Mouse (Mus musculus) embryo, embryonic 10.5 days (tissue): ENCODE data around the gene Adcy6.
"Not testable (repeated sequence)": the region's sequence is repeated elsewhere in the genome, so short reads cannot be mapped to it uniquely, and the experiment has no call there.

Source experiments
- DNase-seq: peaks from one replicate; pipeline ENCODE4 v3.0.0-alpha.2; 2015; ENCODE audit warnings: low spot score

The Adcy6 gene

DNA sequence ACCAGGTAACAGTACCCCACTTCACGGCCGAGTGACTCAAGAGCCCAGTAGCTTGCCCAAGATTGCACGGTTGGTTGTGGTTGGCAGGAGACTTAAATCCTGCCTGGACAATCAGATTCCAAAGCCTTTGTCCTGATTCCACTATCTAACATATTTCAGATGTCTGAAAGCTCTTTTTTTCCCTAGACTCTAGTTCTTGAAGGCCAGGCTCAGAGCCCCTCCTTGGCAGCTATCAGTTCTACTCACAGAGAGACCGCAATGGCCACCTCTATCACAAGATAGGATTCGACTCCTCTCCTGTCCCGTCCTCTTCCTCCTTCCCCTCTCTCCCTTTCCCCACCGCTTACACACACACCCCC is 8.1 kb downstream of the Adcy6 start:
- DNase-seq: no peak

DNA sequence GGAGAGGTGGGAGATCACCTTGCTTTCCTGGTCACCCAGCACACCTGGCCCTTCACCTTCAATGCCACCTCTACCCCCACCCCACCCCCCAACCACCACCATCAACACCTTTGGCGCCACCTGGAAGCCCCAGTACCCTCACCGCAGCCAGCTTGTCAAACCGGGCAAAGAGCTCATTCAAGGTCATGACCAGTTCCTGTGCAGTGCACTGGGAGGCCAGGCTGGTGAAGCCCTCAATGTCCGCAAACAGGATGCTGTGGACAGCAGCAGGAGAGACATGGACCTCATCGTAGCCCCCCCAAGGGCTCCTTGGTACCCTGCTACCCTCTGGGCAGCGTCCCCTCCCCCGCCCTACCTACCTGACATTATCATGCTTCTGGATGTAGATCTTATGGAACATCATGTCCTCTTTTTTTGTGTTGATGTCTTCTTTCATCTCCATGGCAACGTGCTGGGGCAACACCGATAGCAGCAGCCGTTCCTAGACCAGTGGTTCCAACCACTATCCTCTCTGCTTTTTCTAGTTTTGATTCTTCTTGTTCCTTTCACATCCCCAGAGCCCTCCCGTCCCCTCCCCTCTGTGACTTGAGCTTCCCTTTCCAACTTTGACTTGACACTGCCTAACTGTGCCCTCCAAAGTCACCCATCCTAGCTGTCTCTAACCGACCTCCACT is 9.7 kb downstream of the Adcy6 start:
- DNase-seq: no peak

DNA sequence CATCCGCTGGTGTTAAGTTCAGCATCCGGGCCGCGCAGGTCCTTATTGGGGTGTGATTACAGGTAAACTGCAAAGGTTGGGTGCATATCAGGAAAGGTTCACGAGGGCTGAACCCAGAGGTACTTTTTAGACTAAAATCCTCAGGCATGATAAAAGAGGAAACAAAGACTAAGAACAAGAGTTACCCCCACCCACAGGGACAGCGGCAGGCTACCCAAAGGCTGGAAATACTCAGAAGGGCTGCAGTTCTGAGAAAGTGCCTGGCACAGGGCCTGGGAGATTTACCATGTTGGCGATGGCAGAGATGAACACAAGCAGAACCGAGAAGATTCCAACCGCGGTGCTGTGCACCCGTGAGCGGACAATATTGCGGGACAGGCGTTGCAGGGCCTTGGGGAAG is 13.3 kb downstream of the Adcy6 start:
- DNase-seq: no peak

DNA sequence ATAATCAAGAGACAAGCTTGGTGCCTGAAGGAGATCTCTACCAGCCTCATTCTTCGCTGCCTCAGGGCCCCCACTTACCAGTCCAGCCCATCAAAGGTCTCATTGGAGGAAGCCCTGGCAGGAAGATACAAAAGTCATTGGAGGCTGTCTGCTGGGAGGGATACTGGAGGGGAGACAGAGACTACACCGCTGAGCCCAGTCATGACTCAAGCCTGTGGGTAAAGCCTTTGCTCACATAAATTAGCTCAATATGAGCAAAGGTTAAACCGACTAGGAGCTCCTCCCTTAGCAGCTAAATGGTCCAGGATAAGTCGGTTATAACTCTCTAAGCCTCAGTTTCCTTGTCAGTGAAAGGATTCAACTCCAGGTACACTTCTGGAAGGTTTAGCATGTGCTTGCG is 14.8 kb downstream of the Adcy6 start:
- DNase-seq: no peak

DNA sequence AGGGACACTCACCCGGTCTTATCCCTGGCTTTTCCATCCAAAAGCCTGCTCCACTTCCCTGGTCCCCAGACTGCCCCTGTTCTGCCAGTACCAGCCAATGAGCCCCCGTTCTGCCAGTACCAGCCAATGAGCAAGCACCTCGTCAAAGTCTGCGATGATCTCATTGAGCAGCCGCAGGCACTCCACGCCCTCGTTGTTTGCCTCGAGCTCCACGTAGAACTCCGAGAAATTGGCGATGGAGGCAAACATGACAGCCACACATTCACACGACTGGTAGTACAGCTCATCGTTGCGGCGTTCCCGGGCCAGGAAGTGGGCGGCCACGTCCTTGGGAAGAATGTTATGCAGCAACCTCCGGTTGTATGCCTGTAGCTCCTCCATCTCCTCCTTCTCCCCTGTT is 15.7 kb downstream of the Adcy6 start:
- DNase-seq: no peak

DNA sequence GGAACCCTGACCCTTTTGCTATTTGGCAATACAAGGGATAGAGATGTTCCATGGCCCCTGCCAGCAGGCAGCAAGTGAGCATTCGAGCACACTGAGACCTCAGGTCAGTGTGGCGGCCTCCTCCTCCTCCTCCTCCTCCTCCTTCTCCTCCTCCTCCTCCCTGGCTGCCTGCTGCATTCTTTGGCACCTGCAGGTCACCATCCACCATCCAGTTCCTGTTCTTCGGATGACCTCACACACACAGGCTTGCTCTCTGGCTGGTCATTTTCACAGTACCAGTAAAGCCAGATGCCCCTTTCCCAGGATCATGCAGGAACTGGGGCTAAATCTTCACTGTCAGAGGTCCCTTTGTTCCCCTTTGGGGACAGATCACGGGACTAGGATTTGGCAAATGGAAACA is 18.5 kb downstream of the Adcy6 start:
- no peak for DNase-seq

DNA sequence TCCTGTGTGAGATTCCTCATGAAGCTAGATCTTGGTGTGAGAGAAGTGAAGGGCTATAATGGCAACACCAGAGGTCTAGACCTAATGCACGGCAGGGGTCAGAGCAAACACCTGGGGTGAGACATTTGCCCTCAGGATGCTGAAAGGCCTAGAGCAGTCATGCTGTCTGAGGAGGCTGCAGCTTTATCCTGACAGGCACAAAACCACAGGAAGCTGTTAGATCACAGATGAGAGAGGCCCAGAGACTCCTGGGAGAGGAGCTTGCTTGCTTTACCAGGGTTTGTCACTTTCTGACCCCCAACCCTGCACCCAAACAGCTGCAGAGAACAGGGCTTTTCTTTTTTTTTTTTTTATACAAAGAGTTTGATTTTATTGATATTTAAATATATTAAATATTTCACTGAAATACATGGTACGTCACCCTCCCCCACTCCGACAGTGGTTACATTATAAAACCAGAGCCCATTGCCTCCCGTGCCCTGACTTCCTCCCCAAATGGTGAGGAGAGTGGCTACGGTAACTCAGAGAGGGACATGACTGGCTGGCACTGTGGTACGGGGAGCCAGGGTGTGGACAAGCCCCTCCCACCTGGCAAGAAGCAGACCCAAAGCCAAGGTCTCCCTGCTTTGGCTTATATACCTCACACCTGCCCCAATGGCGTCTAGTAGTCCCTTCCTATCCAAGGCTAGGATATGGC is 20.1 kb downstream of the Adcy6 start:
- no peak for DNase-seq

DNA sequence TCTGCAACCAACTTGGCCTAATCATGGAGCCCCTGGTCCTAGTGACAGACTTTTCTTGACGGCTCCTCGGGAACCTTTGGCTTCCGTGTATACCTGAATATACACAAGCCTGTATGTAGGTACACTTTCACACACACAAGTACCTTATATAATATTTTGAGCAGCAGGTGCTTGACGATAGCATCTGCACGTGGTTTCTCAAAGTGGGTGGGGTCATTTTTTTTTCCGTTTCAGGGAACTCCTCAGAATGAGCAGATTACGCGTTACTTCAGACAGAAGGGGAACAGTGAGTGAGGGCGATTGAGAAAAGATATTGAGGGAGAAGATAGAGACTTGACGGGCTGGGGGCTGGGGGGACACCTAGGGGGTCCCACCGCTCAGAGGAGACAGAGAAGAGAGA is 22.1 kb downstream of the Adcy6 start:
- no peak for DNase-seq

DNA sequence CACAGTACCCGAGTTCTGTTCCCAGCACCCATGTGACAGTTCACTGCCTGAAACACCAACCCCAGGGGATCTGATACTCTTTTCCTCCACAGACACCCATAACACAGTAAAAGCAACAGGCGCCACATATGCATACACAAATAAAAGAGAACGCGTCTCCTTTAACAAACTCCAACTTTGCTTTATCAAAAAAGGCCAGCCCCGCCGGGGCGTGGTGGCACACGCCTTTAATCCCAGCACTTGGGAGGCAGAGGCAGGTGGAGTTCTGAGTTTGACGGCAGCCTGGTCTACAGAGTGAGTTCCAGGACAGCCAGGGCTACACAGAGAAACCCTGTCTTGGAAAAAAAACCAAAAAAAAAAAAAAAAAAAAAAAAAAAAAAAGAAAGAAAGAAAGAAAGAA is 23.7 kb downstream of the Adcy6 start:
- not testable (repeated sequence) for DNase-seq

DNA sequence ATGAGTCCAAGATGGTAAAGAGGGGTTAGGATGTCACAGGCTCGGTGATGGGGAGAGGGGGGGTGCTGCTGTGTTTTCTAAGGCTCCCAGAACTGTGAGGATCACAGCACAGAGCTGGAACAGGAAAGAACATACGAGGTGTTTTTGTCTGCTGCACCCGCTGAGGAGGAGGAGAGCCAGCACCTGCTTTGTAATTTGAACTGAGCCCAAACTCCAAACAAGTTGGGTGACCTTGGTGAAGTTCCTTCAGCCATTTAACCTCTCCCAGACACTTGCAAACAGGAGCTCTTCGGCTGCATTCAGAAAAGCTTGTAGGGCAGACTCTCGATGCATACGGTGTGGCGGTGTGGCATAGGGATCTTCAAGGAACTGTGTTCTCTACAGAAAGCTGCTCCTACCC is 24.5 kb downstream of the Adcy6 start:
- no peak for DNase-seq

DNA sequence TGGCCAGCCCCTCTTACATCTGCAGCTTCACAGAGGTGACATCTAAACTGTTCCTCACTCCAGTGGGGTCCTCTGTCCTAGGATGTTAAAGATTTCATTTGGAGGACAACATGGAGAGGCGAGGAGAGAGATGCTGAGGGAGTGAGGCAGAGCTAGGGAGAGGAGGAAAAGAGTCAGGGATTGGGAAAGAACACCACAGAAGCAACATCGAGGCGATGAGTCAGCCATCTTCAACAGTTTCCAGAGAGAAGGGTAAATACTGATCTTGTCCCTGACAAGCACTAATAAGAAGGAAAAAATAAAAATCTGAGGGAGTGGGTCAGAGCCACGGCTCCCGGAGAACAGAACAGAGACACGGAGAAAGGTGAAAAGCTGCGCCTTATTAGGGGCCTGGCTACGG is 26.9 kb downstream of the Adcy6 start:
- DNase-seq: no peak

DNA sequence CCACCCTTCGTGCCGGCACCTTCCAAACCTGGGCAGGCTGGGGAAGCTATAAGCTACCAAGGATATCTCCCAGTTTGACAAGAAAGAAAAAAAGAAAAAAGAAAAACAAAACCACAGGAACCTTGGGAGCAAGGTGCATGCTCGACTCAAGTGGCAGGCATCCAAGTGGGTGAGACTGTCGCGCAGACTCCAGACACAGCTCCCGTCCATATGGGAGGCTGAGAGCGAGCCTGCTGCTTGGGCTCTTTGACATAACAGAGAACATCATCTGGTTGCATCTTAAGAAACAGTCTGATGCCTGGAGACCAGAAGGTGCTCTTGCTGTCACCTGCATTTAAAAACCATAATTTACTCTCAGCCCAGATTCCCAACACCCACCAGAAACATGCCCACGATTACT is 27.5 kb downstream of the Adcy6 start:
- no peak for DNase-seq

DNA sequence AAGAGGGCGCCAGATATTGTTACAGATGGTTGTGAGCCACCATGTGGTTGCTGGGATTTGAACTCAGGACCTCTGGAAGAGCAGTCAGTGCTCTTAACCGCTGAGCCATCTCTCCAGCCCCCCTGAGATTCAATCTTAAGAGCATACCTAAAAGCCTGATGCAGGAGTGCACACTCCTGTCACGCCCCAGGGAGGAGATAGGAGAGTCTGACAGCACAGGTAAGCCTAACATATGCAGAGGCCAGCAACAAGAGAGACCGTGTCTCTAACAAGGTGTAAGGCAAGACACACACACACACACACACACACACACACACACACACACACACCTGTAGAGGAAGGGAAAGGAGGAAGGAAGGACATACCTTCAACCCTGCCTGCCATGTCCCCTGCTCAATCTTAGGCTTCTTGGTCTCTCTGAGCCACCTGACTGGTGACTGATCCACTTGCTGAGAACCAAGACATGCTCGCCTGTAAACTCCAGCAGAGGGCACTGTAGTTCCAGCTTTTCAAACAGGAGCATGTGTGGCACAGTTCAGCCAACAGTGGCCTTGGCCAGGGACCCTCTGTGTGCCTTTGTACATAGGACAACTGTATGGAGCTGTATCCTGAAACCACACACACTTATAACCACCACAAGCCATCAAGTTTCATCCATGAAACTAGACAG is 29.9 kb downstream of the Adcy6 start:
- peak; percentile 95 for DNase-seq

DNA sequence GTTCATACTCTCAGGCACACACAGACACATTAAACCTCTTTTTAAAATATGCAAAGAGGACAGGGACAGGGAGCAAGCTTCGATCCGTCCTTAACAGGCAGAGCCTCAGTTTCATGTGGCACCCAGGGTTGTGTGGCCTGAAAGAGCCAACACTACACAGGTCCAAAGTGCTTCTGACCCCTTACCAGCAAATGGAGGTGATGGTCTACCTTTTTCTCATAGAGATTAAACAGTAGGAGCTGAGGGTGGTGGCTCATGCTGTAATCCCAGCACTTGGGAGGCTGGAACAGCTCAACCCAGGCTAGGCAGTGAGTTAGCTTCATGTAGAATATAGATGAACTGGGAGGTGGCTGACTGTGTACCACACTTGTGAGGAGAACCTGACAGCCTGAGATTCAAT is 30.6 kb downstream of the Adcy6 start:
- DNase-seq: no peak

DNA sequence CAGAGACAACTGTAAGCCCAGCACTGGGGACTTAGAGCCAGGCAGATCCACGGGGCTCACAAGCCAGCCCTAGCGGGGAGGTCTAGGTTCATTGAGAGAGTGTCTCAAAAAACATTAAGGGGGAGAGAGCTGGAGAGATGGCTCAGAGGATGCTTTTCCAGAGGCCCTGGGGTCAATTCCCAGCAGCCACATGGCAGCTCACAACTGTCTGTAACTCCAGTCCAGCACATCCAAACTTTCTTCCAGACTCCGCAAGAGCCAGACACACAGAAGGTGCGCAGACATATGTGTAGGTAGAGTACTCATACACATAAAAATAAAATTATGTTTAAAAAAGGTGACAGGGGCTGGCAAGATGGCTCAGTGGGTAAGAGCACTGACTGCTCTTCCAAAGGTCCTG is 36.6 kb downstream of the Adcy6 start:
- no peak for DNase-seq

DNA sequence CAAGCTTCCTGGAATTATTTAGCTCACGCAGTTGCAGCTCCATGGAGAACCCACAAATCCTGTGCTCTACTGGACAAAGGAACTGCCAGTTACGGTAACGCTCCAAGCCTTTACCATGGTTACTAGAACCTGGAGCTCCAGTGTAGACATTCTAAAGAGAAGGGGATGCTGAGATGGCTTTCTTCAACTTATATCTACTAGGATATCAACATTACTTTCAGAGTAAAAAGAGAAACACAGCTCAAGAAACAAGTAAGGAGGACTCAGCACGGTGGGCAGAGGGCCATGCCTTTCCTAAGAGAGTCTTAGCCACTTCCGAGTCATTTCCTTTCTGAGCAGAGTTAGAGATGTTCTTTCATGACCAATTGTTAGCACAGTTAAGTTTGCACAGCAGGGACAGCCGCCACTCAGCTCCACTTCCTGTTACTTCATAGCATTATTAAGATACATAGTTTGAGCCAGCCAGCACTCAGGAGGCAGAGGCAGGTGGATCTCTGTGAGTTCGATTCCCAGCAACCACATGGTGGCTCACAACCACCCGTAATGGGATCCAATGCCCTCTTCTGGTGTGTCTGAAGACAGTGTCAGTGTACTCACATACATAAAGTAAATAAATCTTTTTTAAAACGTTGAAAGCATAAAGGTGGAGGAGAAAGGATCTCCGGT is 38.9 kb downstream of the Adcy6 start, which contains the start of the genes Ccnt1 and 4930415O20Rik:
Ccnt1 (minus strand) TSS at position 51 of the 666 bp plus-strand sequence.
4930415O20Rik (plus strand) TSS at position 132 of the 666 bp plus-strand sequence.
- DNase-seq: no peak

DNA sequence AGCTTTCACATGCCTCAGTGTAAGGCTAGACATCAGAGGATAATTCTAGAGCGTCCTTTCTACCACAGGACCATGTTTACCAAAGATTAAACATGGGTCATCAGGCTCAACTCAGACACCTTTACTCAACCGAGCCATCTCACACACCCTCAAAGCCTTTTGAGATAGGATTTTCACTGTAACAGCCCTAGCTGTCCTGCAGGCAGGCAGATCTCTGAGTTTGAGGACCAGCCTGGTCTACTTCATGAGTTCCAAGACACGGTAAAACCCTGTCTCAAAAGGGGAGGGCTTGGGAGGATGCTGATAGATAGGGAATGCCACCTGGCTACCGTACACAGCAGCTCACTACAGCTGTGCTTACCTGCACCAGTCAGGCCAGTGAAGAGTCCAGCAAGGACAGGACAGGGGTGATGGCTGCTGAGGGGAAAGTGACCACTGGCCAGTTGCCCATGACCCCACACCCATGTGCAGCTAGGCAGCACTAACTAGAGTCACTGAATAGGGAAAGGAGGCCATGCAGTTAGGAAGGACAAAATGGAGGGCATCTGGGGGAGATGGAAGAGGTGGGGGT is 40.0 kb downstream of the Adcy6 start:
- DNase-seq: no peak

DNA sequence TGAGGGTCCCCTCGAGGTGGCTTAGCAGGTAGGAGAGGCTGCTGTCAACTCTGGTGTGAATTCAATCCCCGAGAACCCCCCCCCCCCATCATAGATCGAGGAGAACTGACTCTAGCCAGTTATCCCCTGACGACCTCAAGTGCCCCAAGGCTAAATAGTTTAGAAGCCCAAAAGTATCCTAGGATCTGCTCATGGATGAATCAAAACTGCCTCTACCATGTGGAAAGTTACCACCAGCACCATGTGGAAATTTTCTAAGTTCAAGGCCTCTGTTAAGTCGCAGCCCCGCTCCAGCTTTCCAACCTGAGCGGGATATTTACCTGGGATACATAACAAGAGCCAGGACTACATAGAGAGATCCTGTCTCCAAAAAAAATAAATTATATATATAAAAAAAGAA is 40.7 kb downstream of the Adcy6 start:
- no peak for DNase-seq

DNA sequence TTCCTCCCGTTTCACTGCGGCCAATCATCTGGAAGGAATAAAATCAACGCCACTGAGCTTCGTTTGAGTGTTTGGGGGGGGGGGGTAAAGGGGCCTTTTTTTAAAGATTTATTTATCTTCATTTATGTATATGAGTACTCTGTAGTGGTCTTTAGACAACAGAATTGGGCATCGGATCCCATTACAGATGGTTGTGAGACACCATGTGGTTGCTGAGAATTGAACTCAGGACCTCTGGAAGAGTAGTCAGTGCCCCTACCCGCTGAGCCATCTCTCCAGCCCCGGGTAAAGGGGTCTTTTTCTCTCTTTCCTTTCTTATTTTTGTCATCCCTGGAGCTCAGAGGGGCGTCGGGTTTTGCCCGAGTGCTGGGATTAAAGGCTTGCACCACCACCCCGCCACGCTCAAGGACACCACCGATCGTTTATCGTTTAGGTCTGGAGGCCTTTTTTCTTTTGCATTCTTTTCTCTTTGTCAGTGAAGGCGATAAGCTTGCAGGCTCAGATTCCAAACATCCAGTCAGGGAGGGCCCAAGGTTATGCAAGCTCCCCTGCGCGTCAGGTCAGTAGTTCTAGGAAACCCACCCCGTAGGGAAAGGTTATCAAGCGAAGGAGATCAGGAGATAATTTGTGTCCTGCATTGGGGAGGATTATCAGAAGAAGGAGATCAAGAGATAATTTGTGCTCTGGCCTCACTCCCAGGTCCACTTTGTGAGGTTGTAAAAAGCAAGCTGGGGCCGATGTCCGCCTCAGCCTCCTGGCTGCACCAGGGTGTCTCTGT is 41.4 kb downstream of the Adcy6 start:
- DNase-seq: peak; percentile 49

DNA sequence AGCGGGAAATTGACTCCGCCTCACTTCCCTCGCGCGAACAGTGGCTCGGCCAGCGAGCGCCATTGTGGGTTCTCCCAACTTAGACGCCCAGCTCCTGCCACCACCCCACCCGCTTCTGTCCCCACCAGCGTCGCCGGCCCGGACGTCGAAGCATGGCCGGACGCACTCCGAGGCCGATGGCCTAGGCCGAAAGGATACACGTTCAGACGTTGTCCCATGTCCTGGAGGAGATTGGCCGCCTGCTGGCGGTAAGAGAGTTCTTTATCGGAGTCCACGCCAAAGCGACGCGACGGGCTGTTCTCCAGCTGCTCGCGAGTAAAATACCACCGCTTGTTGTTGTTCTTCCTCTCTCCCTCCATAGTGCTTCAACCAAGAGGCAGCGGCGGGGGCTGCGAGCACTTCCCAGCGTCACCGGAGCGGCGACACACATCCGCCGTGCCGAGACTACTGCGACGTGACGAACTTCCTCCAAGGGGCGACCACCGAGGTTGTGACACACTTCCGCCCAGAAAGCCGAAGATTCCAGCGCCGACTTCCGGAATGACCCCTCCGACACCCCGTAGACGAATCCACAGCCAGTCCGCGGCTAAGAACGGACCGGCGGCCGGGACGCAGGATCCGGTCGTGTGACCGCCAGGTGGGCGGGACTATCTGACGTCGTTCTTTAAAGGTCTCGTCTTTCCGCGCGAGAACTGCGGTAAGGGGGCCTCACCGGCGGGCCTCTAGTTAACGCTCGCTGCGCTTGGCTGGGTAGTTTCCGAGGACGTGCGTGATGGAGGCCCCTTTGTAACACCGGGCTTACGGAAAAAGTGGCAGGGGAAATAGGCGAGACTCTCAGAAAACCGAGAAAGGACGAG is 42.4 kb downstream of the Adcy6 start:
- DNase-seq: peak; percentile 100

DNA sequence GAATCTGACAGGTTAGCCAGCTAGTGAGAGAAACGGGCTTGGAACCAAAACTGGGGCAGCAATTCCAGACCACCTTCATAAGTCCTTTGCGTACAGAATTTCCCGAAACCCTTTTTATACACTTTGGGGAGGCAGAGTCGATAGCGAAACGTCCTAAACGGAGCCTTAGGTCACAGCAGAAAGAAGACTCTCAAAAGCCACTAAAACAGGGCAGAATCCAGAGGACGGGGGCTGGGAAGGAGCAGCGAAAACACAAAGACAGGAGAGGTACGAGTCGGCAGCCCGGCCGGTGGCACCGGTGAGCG is 43.0 kb downstream of the Adcy6 start:
- DNase-seq: no peak
